Mouse (Mus musculus): ENCODE data around the gene Disc1. TPM values are rescaled to one million over a fixed set of nuclear protein-coding genes. Genes with fewer than 3 reads are reported as not detected.

Gene Disc1
- total and polyA plus RNA-seq, 3 experiments = not detected

GRCm38 (mm10) chr8:125285391-125285790 lies 231.4 kb downstream of the Disc1 start:
- no peak overlapping the region for H3K4me2 ChIP-seq (ENCODE audit: insufficient read depth, low read depth, poor library complexity, severe bottlenecking)
- peaks cover 8 to 18% of the 10 kb centered on the region in 2 experiments; a peak in 3 of 4 replicates for H3K4me1 ChIP-seq (ENCODE audit: control insufficient read depth in 1 of 2, insufficient read depth in 2 of 2)
- no peak overlapping the region for H3K27ac ChIP-seq (ENCODE audit: insufficient read depth, low read depth)
- no peak for TF ChIP-seq MAFK (IDR thresholded peaks at IDR 0.05; ENCODE audit: insufficient replicate concordance, low read length)
- TF ChIP-seq NELFE (IDR thresholded peaks at IDR 0.05; ENCODE audit: low read depth, low read length) = no peak
- TF ChIP-seq ETS1 (conservative IDR thresholded peaks at IDR 0.05; ENCODE audit: low read depth, low read length) = no peak
- no peak overlapping the region for H3K9ac ChIP-seq (ENCODE audit: insufficient read depth, low read depth)
- H3K4me3 ChIP-seq (replicated peaks in 1 of 3; ENCODE audit: low read depth in 2 of 3, low read length in 2 of 3, poor library complexity in 1 of 3) = no peak overlapping the region
- dilution Hi-C loops (cut with MboI; ENCODE audit: extremely low pct_ligation_motif_present, extremely low pct_unique_long_range_greater_than_20kb, low sequenced_read_pairs) = no loop called here
- no peaks in the 10 kb centered on the region for H3K9me3 ChIP-seq (replicated peaks; ENCODE audit: low read length)
- no peaks in the 10 kb centered on the region for H3K36me3 ChIP-seq (replicated peaks in 1 of 2; ENCODE audit: control insufficient read depth in 1 of 2, insufficient read depth in 1 of 2, low read length in 1 of 2)
- H3K27me3 ChIP-seq (replicated peaks) = no peaks in the 10 kb centered on the region
- no peak for DNase-seq (ENCODE audit: extremely low read depth)
- in situ Hi-C loops (cut with MboI; ENCODE audit: low pct_ligation_motif_present, low pct_unique_long_range_greater_than_20kb, low sequenced_read_pairs) = no loop called here
- no peaks in the 10 kb centered on the region for H3K79me2 ChIP-seq (replicated peaks; ENCODE audit: control insufficient read depth, extremely low read depth, insufficient read depth, poor library complexity, severe bottlenecking)

- dilution Hi-C loops (cut with MboI; ENCODE audit: extremely low pct_ligation_motif_present, extremely low pct_unique_long_range_greater_than_20kb, low sequenced_read_pairs) = no loop called here
- Histone ChIP-seq H3K4me2 (ENCODE audit: insufficient read depth, low read depth, poor library complexity, severe bottlenecking) (no peak overlapping the region), H3K4me1 (ENCODE audit: control insufficient read depth in 1 of 2, insufficient read depth in 2 of 2) (peaks cover 8 to 18% of the 10 kb centered on the region in 2 experiments; a peak in 3 of 4 replicates), H3K9me3 (replicated peaks; ENCODE audit: low read length) (no peaks in the 10 kb centered on the region), H3K4me3 (replicated peaks in 1 of 3; ENCODE audit: low read depth in 2 of 3, low read length in 2 of 3, poor library complexity in 1 of 3) (no peak overlapping the region), H3K27me3 (replicated peaks) (no peaks in the 10 kb centered on the region), H3K9ac (ENCODE audit: insufficient read depth, low read depth) (no peak overlapping the region), H3K79me2 (replicated peaks; ENCODE audit: control insufficient read depth, extremely low read depth, insufficient read depth, poor library complexity, severe bottlenecking) (no peaks in the 10 kb centered on the region), H3K27ac (ENCODE audit: insufficient read depth, low read depth) (no peak overlapping the region), H3K36me3 (replicated peaks in 1 of 2; ENCODE audit: control insufficient read depth in 1 of 2, insufficient read depth in 1 of 2, low read length in 1 of 2) (no peaks in the 10 kb centered on the region)
- peak; percentile 74 for DNase-seq (ENCODE audit: extremely low read depth)
- TF ChIP-seq ZKSCAN1 (IDR thresholded peaks at IDR 0.05; ENCODE audit: borderline replicate concordance, low read depth, low read length) (no peak), MAX (IDR thresholded peaks at IDR 0.05; ENCODE audit: low read length) (peak; percentile 12; the same call in 1 of the 2 replicates), CHD1 (IDR thresholded peaks at IDR 0.05; ENCODE audit: low read depth, low read length) (no peak), POLR2AphosphoS2 (IDR thresholded peaks at IDR 0.05; ENCODE audit: low read depth, low read length) (no peak), ELF1 (IDR thresholded peaks at IDR 0.05; ENCODE audit: low read depth, low read length) (no peak), HCFC1 (IDR thresholded peaks at IDR 0.05; ENCODE audit: low read depth, low read length) (no peak), RCOR1 (conservative IDR thresholded peaks at IDR 0.05; ENCODE audit: low read depth, low read length) (no peak), ZMIZ1 (IDR thresholded peaks at IDR 0.05; ENCODE audit: low read depth, low read length) (no peak), SMC3 (IDR thresholded peaks at IDR 0.05; ENCODE audit: low read depth, low read length) (no peak), MAFK (IDR thresholded peaks at IDR 0.05; ENCODE audit: insufficient replicate concordance, low read length) (no peak), NRF1 (IDR thresholded peaks at IDR 0.05; ENCODE audit: low read depth, low read length) (no peak), E2F4 (IDR thresholded peaks at IDR 0.05; ENCODE audit: insufficient replicate concordance, low read depth, low read length) (no peak), USF1 (IDR thresholded peaks at IDR 0.05; ENCODE audit: low read depth, low read length) (no peak), IRF4 (IDR thresholded peaks at IDR 0.05; ENCODE audit: low read depth, low read length) (no peak), POLR2A (IDR thresholded peaks at IDR 0.05; ENCODE audit: low read depth, low read length) (peak; percentile 24; the same call in 1 of the 2 replicates), MYC (IDR thresholded peaks at IDR 0.05; ENCODE audit: low read depth, low read length) (no peak), CHD2 (IDR thresholded peaks at IDR 0.05; ENCODE audit: low read length) (peak; percentile 27; the same call in 1 of the 2 replicates), MEF2A (IDR thresholded peaks at IDR 0.05; ENCODE audit: borderline replicate concordance, low read depth, low read length) (no peak), JUND (conservative IDR thresholded peaks at IDR 0.05; ENCODE audit: low read depth, low read length) (no peak), USF2 (conservative IDR thresholded peaks at IDR 0.05; ENCODE audit: low read depth, low read length) (no peak), MAZ (IDR thresholded peaks at IDR 0.05; ENCODE audit: low read depth, low read length) (no peak), NELFE (IDR thresholded peaks at IDR 0.05; ENCODE audit: low read depth, low read length) (no peak), ETS1 (conservative IDR thresholded peaks at IDR 0.05; ENCODE audit: low read depth, low read length) (no peak), TBP (conservative IDR thresholded peaks at IDR 0.05; ENCODE audit: low read depth, low read length) (no peak)
- in situ Hi-C loops (cut with MboI; ENCODE audit: low pct_ligation_motif_present, low pct_unique_long_range_greater_than_20kb, low sequenced_read_pairs) = no loop called here
Observed at GRCm38 (mm10) chr8:125285966-125286681, 232.1 kb downstream of the Disc1 start.
